8 mouse cellular contexts compared by ENCODE assay signal in the genomic region with DNA sequence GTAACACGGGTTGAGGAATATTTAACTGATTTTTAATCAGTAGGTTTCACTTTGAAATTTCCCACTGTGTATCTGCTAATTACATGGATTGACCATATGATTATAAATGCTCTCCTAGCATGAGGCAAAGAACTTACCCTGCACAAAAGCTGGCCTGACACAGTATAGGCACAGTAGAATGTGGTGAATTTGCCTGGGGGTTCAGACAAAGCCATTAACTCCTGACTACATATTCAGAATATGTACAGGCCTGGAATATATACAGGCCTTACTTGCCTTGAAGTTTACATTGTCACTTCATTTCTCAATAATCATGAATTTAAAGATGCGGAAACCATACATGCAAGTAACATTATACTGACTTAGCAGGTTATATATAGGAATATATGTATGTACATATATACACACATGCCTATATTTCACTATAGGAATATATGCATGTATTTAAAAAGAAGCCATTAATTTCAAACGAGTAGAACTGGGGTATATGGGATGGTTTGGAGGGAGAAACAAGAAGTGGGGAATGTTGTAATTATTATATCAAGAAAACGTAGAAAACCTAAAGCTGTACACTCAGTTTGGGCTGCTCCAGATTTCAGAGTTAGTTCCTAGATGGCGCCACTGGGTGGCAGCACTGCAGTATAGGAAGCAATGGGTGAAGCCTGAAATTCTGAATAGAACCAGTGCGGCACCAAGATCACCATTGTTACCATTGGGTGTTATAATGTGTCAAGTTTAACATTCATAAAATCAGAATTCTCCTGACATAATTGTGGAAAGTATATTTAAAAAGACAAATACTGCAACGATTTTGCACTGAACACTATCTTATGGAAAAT.
DNase-seq lines count a peak whose midpoint lies in the region; ATAC-seq and TF ChIP-seq lines count a peak whose summit lies in the region.

No protein-coding gene starts in this region.

- H3K4me2 ChIP-seq in CH12.LX (ENCODE audit: insufficient read depth, low read depth, poor library complexity, severe bottlenecking), result no peak overlapping the region
- no peak overlapping the region for H3K4me2 ChIP-seq in embryonic facial prominence, embryonic 11.5 days (ENCODE audit: low read depth, low read length)
- H3K4me2 ChIP-seq in lung, embryonic 14.5 days, result no peak overlapping the region

- in situ Hi-C loops in CH12.LX (cut with MboI; ENCODE audit: low pct_ligation_motif_present, low pct_unique_long_range_greater_than_20kb, low sequenced_read_pairs), result loop anchor here (10.0 kb wide), 1 partner anchor 555 kb away; no protein-coding TSS in a partner anchor

- ATAC-seq in embryonic facial prominence, embryonic 11.5 days (replicated peaks; ENCODE audit: insufficient number of reproducible peaks, low FRiP score, low TSS enrichment, low read depth), result peak; percentile 52; the same call in 1 of the 2 replicates
- ATAC-seq in lung, embryonic 14.5 days (ENCODE audit: insufficient read depth), result peak; percentile 69; the same call in 1 of the 2 replicates

- TF ChIP-seq CTCF in CH12.LX (conservative IDR thresholded peaks at IDR 0.05 in 1 of 2, IDR thresholded peaks at IDR 0.05 in 1 of 2; ENCODE audit: low read depth in 2 of 2, low read length in 2 of 2), result peak in 1 of 2 experiments; percentile 75; a peak in 3 of 4 replicates
- TF ChIP-seq CTCF in lung, embryonic 14.5 days (IDR thresholded peaks at IDR 0.05; ENCODE audit: low read depth), result peak; percentile 86

- dilution Hi-C loops in CH12.LX (cut with MboI; ENCODE audit: extremely low pct_ligation_motif_present, extremely low pct_unique_long_range_greater_than_20kb, low sequenced_read_pairs), result no loop called here

- H3K27ac ChIP-seq in CH12.LX (ENCODE audit: insufficient read depth, low read depth), result no peak overlapping the region
- H3K27ac ChIP-seq in embryonic facial prominence, embryonic 11.5 days (replicated peaks; ENCODE audit: low read depth, low read length), result no peak overlapping the region
- no peak overlapping the region for H3K27ac ChIP-seq in lung, embryonic 14.5 days (ENCODE audit: low read depth)

- no peak overlapping the region for H3K9ac ChIP-seq in CH12.LX (ENCODE audit: insufficient read depth, low read depth)
- H3K9ac ChIP-seq in embryonic facial prominence, embryonic 11.5 days (replicated peaks; ENCODE audit: low read length), result no peak overlapping the region
- H3K9ac ChIP-seq in lung, embryonic 14.5 days, result no peak overlapping the region

- no peaks in the 10 kb centered on the region for H3K9me3 ChIP-seq in CH12.LX (replicated peaks; ENCODE audit: low read length)
- H3K9me3 ChIP-seq in embryonic facial prominence, embryonic 11.5 days (replicated peaks; ENCODE audit: control insufficient read depth, low read length), result no peaks in the 10 kb centered on the region
- no peaks in the 10 kb centered on the region for H3K9me3 ChIP-seq in lung, embryonic 14.5 days (ENCODE audit: low read depth, low read length)

- TF ChIP-seq RAD21 in CH12.LX (IDR thresholded peaks at IDR 0.05; ENCODE audit: low read depth, low read length), result peak; percentile 87

- 50% methylated on average over 7 of the region's 7 CpGs for WGBS in embryonic facial prominence, embryonic 11.5 days
- WGBS in lung, embryonic 14.5 days, result 38% methylated on average over 7 of the region's 7 CpGs

- peak; percentile 49 for DNase-seq in CH12.LX (ENCODE audit: extremely low read depth)
- peak; percentile 75 for DNase-seq in adrenal gland, postnatal 14 days
- DNase-seq in embryonic facial prominence, embryonic 11.5 days (ENCODE audit: low spot score), result peak; percentile 80
- peak; percentile 42 to 68 for DNase-seq in heart, postnatal 36 days
- peak; percentile 80 to 83 for DNase-seq in kidney, postnatal 4 days
- DNase-seq in lung, embryonic 14.5 days, result peak; percentile 86
- peak; percentile 28 for DNase-seq in ovary, postnatal 14 days (ENCODE audit: low spot score)
- DNase-seq in urinary bladder, postnatal 14 days (ENCODE audit: low spot score), result peak; percentile 64

- no peak overlapping the region for H3K4me3 ChIP-seq in CH12.LX (replicated peaks in 1 of 3; ENCODE audit: low read depth in 2 of 3, low read length in 2 of 3, poor library complexity in 1 of 3)
- H3K4me3 ChIP-seq in embryonic facial prominence, embryonic 11.5 days (ENCODE audit: low read depth, low read length), result no peak overlapping the region
- H3K4me3 ChIP-seq in lung, embryonic 14.5 days (ENCODE audit: low read depth, low read length), result no peak overlapping the region

- TF ChIP-seq POLR2A in CH12.LX (IDR thresholded peaks at IDR 0.05; ENCODE audit: low read depth, low read length), result no peak

- H3K4me1 ChIP-seq in CH12.LX (ENCODE audit: control insufficient read depth in 1 of 2, insufficient read depth in 2 of 2), result no peaks in the 10 kb centered on the region
- H3K4me1 ChIP-seq in embryonic facial prominence, embryonic 11.5 days (ENCODE audit: control insufficient read depth, insufficient read depth, low read length), result no peaks in the 10 kb centered on the region
- H3K4me1 ChIP-seq in lung, embryonic 14.5 days (ENCODE audit: insufficient read depth), result no peaks in the 10 kb centered on the region

- intact Hi-C loops in heart, postnatal 36 days (cut with DNase I), result loop anchor here (2.0 kb wide), 1 partner anchor 559 kb away; no protein-coding TSS in a partner anchor

- no peaks in the 10 kb centered on the region for H3K79me2 ChIP-seq in CH12.LX (replicated peaks; ENCODE audit: control insufficient read depth, extremely low read depth, insufficient read depth, poor library complexity, severe bottlenecking)

- no peaks in the 10 kb centered on the region for H3K27me3 ChIP-seq in CH12.LX (replicated peaks)
- no peaks in the 10 kb centered on the region for H3K27me3 ChIP-seq in embryonic facial prominence, embryonic 11.5 days (ENCODE audit: control insufficient read depth, insufficient read depth, low read length)
- H3K27me3 ChIP-seq in lung, embryonic 14.5 days (ENCODE audit: insufficient read depth, low read length), result no peaks in the 10 kb centered on the region

- no peak for TF ChIP-seq EP300 in CH12.LX (IDR thresholded peaks at IDR 0.05; ENCODE audit: low read length)

- H3K36me3 ChIP-seq in CH12.LX (replicated peaks in 1 of 2; ENCODE audit: control insufficient read depth in 1 of 2, insufficient read depth in 1 of 2, low read length in 1 of 2), result no peaks in the 10 kb centered on the region
- H3K36me3 ChIP-seq in embryonic facial prominence, embryonic 11.5 days (replicated peaks; ENCODE audit: control insufficient read depth, insufficient read depth, low read depth, low read length), result no peaks in the 10 kb centered on the region
- H3K36me3 ChIP-seq in lung, embryonic 14.5 days (ENCODE audit: insufficient read depth), result no peaks in the 10 kb centered on the region

TF ChIP-seq in CH12.LX, 34 proteins besides CTCF, POLR2A, EP300 and RAD21:
- TF ChIP-seq SMC3 (IDR thresholded peaks at IDR 0.05; ENCODE audit: low read depth, low read length) (peak; percentile 89), ZC3H11A (IDR thresholded peaks at IDR 0.05; ENCODE audit: low read depth, low read length) (peak; percentile 58), POLR2AphosphoS2 (IDR thresholded peaks at IDR 0.05; ENCODE audit: low read depth, low read length) (no peak)

Comparison
In these comparisons a context has a peak if more than half of its experiments do, and no peak if none do; other contexts are left out.
1. DNase-seq: peak in every context shown above with its lines; median percentile 86 in lung, embryonic 14.5 days; 82 in kidney, postnatal 4 days; 80 in embryonic facial prominence, embryonic 11.5 days; 75 in adrenal gland, postnatal 14 days; 64 in urinary bladder, postnatal 14 days; 55 in heart, postnatal 36 days; 49 in CH12.LX; 28 in ovary, postnatal 14 days.